Mouse (Mus musculus) neural tube, embryonic 14.5 days (tissue): ENCODE results near the gene Smyd4. TPM values are rescaled to one million over a fixed set of nuclear protein-coding genes. Genes with fewer than 3 reads are reported as not detected.
"Not testable (repeated sequence)": the region's sequence is repeated elsewhere in the genome, so short reads cannot be mapped to it uniquely, and the experiment has no call there.

Source experiments
- ATAC-seq: fragments of 200-750 bp; cut with Nextera tagmentation; 2 replicates; pipeline ENCODE4 v1.8.0; 2017; ENCODE audit warnings: low read depth, mild to moderate bottlenecking, moderate TSS enrichment, moderate library complexity
- H3K27ac ChIP-seq: fragments of 300-500 bp; sonication (generic); 2 replicates; pipeline ENCODE4 v1.5.1; 2014; ENCODE audit warnings: low read depth, mild to moderate bottlenecking, control low read depth, low read length, moderate library complexity, mixed read lengths
- H3K27me3 ChIP-seq: fragments of 300-500 bp; sonication (generic); 2 replicates; pipeline ENCODE4 v1.6.1; 2014; ENCODE audit warnings: low read length; ENCODE audit not compliant: control insufficient read depth, insufficient read depth
- H3K36me3 ChIP-seq: fragments of 300-500 bp; sonication (generic); 2 replicates; pipeline ENCODE4 v1.6.1; 2014; ENCODE audit warnings: low read length, mixed read lengths; ENCODE audit not compliant: control insufficient read depth, insufficient read depth
- H3K4me1 ChIP-seq: fragments of 300-500 bp; sonication (generic); 2 replicates; pipeline ENCODE4 v1.6.1; 2014; ENCODE audit warnings: low read length; ENCODE audit not compliant: control insufficient read depth, insufficient read depth
- H3K4me2 ChIP-seq: fragments of 300-500 bp; sonication (generic); 2 replicates; pipeline ENCODE4 v1.6.1; 2014; ENCODE audit warnings: mild to moderate bottlenecking, low read depth, low read length, control low read depth
- H3K4me3 ChIP-seq: fragments of 300-500 bp; sonication (generic); 2 replicates; pipeline ENCODE4 v1.5.1; 2014; ENCODE audit warnings: low read depth, low read length, control low read depth, mixed read lengths
- H3K9ac ChIP-seq: fragments of 300-500 bp; sonication (generic); replicated peaks from 2 replicates; pipeline ENCODE4 v1.6.1; 2014; ENCODE audit warnings: low read depth, mild to moderate bottlenecking, control low read depth, low read length, mixed read lengths
- H3K9me3 ChIP-seq: fragments of 300-500 bp; sonication (generic); 2 replicates; pipeline ENCODE4 v1.6.1; 2016; ENCODE audit warnings: low read length; ENCODE audit not compliant: control insufficient read depth
- WGBS: fragments of 180-500 bp; shearing (Covaris S2); extraction: QIAGEN DNeasy Blood & Tissue Kit; methylation state at CpG from one replicate; pipeline ENCODE4 v1.1.7; 2014; 5-methylcytosine and 5-hydroxymethylcytosine counted together
- polyA plus RNA-seq: library from polyadenylated mRNA; unstranded; fragments of >200 nt; fragmentation: Nextera tagmentation; extraction: Ambion mirVana; gene quantifications from 2 replicates; pipeline ENCODE4 v1.2.1, GENCODE M21; 2014

The Smyd4 gene
- polyA plus RNA-seq, 1 experiment from 2014 or later = 17.7 TPM

DNA sequence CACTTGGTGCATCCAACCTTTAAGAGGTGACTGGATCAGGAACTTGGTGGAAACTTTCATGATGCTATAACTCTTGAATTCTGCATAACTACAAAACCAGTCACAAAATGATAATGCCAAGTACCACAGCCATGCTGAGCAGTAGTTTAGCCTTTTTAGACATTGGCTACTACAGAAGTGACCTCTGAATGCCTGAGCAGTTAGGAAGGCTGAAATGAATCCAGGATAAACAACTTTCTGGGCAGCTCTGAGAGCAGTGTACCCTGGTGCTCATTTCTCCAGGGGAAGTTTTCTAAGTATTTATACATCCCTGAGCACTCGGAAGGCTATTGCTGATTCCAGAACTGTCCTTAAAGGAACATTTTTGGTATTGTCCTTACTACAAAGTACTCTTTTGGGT, 7.2 kb downstream of the Smyd4 start:
- WGBS = 97% methylated on average over 1 of the region's 1 CpGs
- ATAC-seq = no peak

DNA sequence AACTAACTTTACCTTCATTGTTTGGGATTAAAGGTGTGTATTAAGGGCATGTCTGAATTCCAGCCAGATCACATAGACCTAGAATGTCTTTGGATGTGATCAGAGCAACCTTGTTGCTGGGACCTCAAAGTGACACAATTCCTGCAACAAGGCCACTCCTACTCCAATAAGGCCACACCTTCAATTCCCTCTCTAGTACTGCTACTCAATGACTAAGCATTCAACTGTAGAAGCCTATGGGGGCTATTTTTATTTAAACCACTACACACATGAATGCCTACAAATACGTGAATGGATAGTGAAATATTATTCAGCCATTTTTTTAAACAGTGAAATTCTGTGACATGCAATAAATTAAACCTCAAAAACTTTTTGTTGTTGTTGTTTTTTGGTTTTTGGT, 28.9 kb downstream of the Smyd4 start:
- Histone ChIP-seq H3K27ac (no peak overlapping the region), H3K27me3 (no peaks in the 10 kb centered on the region), H3K9ac (no peak overlapping the region), H3K36me3 (no peaks in the 10 kb centered on the region), H3K4me3 (no peak overlapping the region), H3K4me2 (no peak overlapping the region), H3K9me3 (no peaks in the 10 kb centered on the region), H3K4me1 (no peaks in the 10 kb centered on the region)
- 88% methylated on average over 1 of the region's 1 CpGs for WGBS
- ATAC-seq = no peak

More for the DNA sequence above, 7.2 kb downstream of the Smyd4 start:
- Histone ChIP-seq H3K27me3 (no peaks in the 10 kb centered on the region), H3K27ac (no peak overlapping the region), H3K4me2 (no peak overlapping the region), H3K9ac (no peak overlapping the region), H3K36me3 (no peaks in the 10 kb centered on the region), H3K4me1 (no peaks in the 10 kb centered on the region), H3K4me3 (no peak overlapping the region), H3K9me3 (no peaks in the 10 kb centered on the region)

DNA sequence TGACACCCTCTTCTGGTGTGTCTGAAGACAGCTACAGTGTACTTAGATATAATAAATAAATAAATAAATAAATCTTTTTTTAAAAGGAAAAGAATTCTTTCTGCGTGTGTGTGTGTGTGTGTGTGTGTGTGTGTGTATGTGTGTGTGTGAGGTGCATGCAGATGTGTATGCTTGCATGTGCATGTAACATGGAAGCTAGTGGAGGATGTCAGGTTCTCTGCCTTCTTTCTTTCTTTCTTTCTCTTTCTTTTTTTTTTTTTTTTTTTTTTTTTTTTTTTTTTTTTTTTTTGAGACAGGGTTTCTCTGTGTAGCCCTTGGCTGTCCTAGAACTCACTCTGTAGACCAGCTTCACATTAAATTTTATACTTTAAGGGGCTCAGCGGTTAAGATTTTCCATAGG, 30.6 kb downstream of the Smyd4 start:
- not testable (repeated sequence) for H3K27me3 ChIP-seq, ATAC-seq, H3K27ac ChIP-seq, H3K36me3 ChIP-seq, H3K9ac ChIP-seq, H3K4me2 ChIP-seq, H3K4me1 ChIP-seq, H3K9me3 ChIP-seq, H3K4me3 ChIP-seq
- WGBS = 98% methylated on average over 2 of the region's 2 CpGs

DNA sequence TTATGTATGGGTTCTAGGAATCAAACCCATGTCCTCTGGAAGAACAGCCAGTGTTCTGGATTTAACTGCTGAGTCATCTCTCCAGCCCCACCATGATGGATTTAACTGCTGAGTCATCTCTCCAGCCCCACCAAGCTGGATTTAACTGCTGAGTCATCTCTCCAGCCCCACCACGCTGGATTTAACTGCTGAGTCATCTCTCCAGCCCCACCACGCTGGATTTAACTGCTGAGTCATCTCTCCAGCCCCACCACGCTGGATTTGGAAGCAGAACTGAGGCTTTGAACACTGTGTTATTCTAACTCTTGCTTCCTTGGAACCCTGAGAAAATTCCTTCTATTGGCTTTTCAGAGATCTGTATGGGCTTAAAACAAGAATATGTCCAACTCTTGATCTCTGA, 35.3 kb downstream of the Smyd4 start:
- not testable (repeated sequence) for H3K36me3 ChIP-seq, H3K27me3 ChIP-seq, H3K4me3 ChIP-seq, H3K4me2 ChIP-seq, ATAC-seq, H3K4me1 ChIP-seq, H3K9ac ChIP-seq, H3K27ac ChIP-seq, H3K9me3 ChIP-seq
- 63% methylated on average over 3 of the region's 3 CpGs for WGBS

DNA sequence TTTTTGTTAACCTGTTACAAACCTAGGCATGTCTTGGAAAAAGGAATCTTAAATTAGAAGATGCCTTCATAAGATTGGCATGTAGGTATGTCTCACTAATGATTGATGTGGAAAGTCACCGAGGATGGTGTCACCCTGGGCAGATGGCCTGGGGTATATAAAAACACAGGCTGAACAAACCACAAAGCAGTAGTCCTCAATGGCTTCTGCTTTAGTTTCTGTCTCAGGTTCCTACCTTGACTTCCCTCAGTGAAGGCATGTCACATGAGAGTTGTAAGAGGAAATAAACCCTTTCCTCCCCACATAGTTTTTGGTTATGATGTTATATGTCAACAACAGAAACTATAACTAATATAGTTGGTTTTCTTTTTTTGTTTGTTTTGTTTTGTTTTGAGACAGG, 47.4 kb downstream of the Smyd4 start:
- 82% methylated on average over 1 of the region's 1 CpGs for WGBS
- H3K4me3 ChIP-seq = no peak overlapping the region

DNA sequence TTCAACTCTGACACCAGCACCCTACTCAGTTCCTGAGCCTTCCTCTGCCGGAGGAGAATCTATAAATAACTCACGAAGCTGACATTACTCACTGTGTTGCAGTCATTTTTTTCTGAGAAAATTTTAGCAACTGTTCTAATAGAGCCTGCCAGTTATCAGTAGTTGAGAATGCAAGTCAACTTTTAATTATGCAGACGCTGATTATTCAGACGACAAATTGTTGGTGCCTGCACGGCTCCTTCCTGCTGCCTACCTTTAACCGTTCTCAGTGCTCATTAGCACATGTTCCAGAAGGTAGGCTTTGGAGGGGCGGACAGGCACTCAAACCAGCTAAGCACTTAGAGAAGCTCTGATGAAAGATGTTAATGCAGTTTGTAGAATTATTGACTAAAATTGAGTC, 49.2 kb downstream of the Smyd4 start:
- H3K27ac ChIP-seq = no peak overlapping the region
- H3K36me3 ChIP-seq = no peaks in the 10 kb centered on the region
- no peak overlapping the region for H3K4me3 ChIP-seq
- ATAC-seq = no peak
- H3K4me2 ChIP-seq = no peak overlapping the region
- no peaks in the 10 kb centered on the region for H3K27me3 ChIP-seq
- H3K9me3 ChIP-seq = no peaks in the 10 kb centered on the region
- WGBS = 73% methylated on average over 7 of the region's 7 CpGs
- H3K9ac ChIP-seq = no peak overlapping the region
- H3K4me1 ChIP-seq = no peaks in the 10 kb centered on the region

More for the DNA sequence above, 47.4 kb downstream of the Smyd4 start:
- no peaks in the 10 kb centered on the region for H3K4me1 ChIP-seq
- no peaks in the 10 kb centered on the region for H3K36me3 ChIP-seq
- no peaks in the 10 kb centered on the region for H3K27me3 ChIP-seq
- no peak for ATAC-seq
- no peak overlapping the region for H3K4me2 ChIP-seq
- no peaks in the 10 kb centered on the region for H3K9me3 ChIP-seq
- no peak overlapping the region for H3K9ac ChIP-seq
- no peak overlapping the region for H3K27ac ChIP-seq

DNA sequence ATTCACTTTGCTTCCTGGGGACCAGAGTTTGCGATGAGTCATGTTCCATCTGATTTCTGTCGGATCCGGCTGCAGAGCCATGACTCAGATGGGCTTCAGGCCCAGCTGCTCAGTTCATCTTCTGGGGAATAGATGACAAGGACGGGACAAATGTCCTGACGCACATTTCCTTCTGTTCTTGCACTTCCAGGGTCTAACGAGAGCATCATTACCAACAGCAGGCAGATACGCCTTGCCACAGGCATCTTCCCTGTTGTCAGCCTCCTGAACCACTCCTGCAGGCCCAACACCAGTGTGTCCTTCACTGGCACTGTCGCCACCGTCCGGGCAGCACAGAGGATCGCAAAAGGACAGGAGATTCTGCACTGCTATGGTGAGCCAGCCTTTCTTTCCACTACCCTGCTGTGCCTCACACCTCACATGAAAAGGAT, 51.2 kb downstream of the Smyd4 start:
- 85% methylated on average over 11 of the region's 11 CpGs for WGBS
- Histone ChIP-seq H3K27me3 (no peaks in the 10 kb centered on the region), H3K27ac (no peak overlapping the region), H3K4me2 (no peak overlapping the region), H3K9ac (no peak overlapping the region), H3K4me3 (no peak overlapping the region), H3K9me3 (no peaks in the 10 kb centered on the region), H3K4me1 (no peaks in the 10 kb centered on the region), H3K36me3 (no peaks in the 10 kb centered on the region)
- ATAC-seq = no peak

DNA sequence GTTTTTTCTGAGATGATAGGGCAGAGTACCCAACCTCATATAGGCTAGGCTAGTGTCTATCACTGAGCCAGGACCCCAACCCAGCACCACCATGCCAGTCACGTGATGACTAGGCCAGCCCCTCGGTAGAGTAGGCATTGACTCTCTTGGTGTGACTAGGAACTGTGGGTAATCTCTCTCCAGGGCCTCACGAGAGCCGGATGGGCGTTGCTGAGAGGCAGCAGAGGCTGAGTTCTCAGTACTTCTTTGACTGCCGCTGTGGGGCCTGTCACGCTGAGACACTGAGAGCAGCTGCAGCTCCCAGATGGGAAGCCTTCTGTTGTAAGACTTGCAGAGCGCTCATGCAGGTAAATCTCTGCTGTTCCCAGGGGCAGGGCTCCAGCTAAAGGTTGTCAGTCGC, 51.9 kb downstream of the Smyd4 start:
- ATAC-seq = no peak
- Histone ChIP-seq H3K4me1 (no peaks in the 10 kb centered on the region), H3K27ac (no peak overlapping the region), H3K9ac (no peak overlapping the region), H3K9me3 (no peaks in the 10 kb centered on the region), H3K4me3 (no peak overlapping the region), H3K27me3 (no peaks in the 10 kb centered on the region), H3K4me2 (no peak overlapping the region), H3K36me3 (no peaks in the 10 kb centered on the region)
- WGBS = 63% methylated on average over 9 of the region's 9 CpGs

DNA sequence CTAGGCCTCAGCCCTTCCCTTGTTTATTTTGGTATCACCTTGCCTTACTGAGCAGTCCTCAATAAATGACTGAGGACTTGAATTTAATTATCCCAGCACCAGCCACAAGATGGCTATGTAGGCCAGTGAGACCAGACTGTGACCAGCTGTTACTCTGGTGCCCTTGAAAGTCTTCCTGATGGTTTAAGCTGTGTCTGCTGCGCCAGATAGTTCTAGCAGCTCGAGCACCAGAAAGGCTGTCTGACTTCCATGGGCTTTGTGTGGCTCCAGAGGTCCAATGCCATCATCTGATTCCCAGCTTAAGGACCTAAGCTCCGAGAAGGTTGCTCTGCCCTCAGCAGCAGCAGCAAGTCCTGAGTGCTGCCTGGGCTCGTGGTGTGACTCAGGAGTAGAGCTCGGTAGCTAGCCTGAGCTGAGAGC, 54.0 kb downstream of the Smyd4 start:
- no peaks in the 10 kb centered on the region for H3K27me3 ChIP-seq
- H3K9me3 ChIP-seq = no peaks in the 10 kb centered on the region
- H3K27ac ChIP-seq = no peak overlapping the region
- H3K4me3 ChIP-seq = no peak overlapping the region
- ATAC-seq = no peak
- 65% methylated on average over 5 of the region's 5 CpGs for WGBS
- H3K36me3 ChIP-seq = no peaks in the 10 kb centered on the region
- no peak overlapping the region for H3K4me2 ChIP-seq
- no peaks in the 10 kb centered on the region for H3K4me1 ChIP-seq
- no peak overlapping the region for H3K9ac ChIP-seq
